Mouse (Mus musculus) liver, embryonic 18 days (tissue): ENCODE data around the gene Cyp2c50. TPM values are rescaled to one million over a fixed set of nuclear protein-coding genes. Genes with fewer than 3 reads are reported as not detected.

Source experiments
- polyA plus RNA-seq: library from polyadenylated mRNA; depleted of rRNA; stranded (reverse); fragments of >200 nt; gene quantifications from 2 replicates; pipeline ENCODE4 v1.2.3, GENCODE M21; 2012; rRNA removed

The Cyp2c50 gene
- polyA plus RNA-seq = 0.06 and 0.08 TPM in 2 replicates

DNA sequence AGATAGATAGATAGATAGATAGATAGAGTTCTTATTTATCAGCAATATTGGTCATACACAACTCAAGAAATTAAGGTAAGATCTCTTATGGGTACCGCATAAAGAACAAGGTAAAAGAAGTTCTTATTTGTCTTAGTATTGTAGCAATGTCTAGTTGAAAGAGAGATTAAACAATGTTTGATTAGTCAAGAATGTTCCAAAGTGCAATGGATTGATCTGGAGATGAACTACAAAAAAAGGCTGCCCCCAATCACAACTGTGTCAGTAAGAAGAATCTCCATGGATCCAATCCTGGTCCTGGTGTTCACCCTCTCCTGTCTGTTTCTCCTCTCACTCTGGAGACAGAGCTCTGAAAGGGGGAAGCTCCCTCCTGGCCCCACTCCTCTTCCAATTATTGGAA, at the start of gene Cyp2c50:
Cyp2c50 (plus strand) TSS at position 268 of the 400 bp plus-strand sequence.

DNA sequence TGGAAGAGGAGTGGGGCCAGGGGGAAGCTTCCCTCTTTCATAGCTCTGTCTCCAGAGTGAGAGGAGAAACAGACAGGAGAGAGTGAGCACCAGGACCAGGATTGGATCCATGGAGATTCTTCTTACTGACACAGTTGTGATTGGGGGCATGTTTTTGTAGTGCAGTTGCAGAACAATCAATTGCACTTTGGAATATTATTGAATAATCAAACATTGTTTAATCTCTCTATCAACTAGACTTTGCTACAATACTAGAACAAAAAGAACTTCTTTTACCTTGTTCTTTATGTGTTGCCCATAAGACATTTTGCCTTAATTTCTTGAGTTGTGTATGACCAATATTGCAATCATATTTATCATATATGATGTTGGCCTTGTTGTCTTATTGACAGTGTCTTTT, 15.8 kb upstream of the Cyp2c50 start, which contains the start of gene Cyp2c54:
Cyp2c54 (minus strand) TSS at position 127 of the 400 bp plus-strand sequence.

Other genes starting within 250 kb of the Cyp2c50 start
- gene Cyp2c69, start 202.9 kb upstream of the Cyp2c50 start, polyA plus RNA-seq = 113 and 235 TPM in 2 replicates
- gene Cyp2c37, start 97.3 kb upstream of the Cyp2c50 start, polyA plus RNA-seq = 9.9 and 11.4 TPM in 2 replicates
- gene Cyp2c54, start 15.9 kb upstream of the Cyp2c50 start, polyA plus RNA-seq = 0.56 and 2.7 TPM in 2 replicates
- 198 and 210 TPM in 2 replicates for gene Cyp2c70, start 97.6 kb downstream of the Cyp2c50 start, polyA plus RNA-seq
- 38.6 and 39.4 TPM in 2 replicates for gene Pdlim1, start 182.2 kb downstream of the Cyp2c50 start, polyA plus RNA-seq